Mouse (Mus musculus): ENCODE measurements around the gene Tmem135. TPM values are rescaled to one million over a fixed set of nuclear protein-coding genes. Genes with fewer than 3 reads are reported as not detected.

The Tmem135 gene
- polyA plus RNA-seq, 1 experiment from 2014 or later, result 29.4 TPM

GRCm38 (mm10) chr7:89258832-89259231 lies 145.2 kb downstream of the Tmem135 start:
- Histone ChIP-seq H3K4me1 (ENCODE audit: control insufficient read depth, insufficient read depth, low read depth, low read length) (no peaks in the 10 kb centered on the region), H3K4me3 (ENCODE audit: low read length) (no peak overlapping the region), H3K36me3 (ENCODE audit: control insufficient read depth, insufficient read depth, low read length) (no peaks in the 10 kb centered on the region), H3K27me3 (replicated peaks; ENCODE audit: control insufficient read depth, insufficient read depth, low read length) (no peaks in the 10 kb centered on the region), H3K4me2 (ENCODE audit: low read length) (no peak overlapping the region), H3K9me3 (ENCODE audit: control insufficient read depth, low read length) (no peaks in the 10 kb centered on the region), H3K9ac (ENCODE audit: low read depth, low read length) (no peak overlapping the region), H3K27ac (ENCODE audit: low read depth, low read length) (no peak overlapping the region)
- no peak for ATAC-seq
- 78% methylated on average over 2 of the region's 2 CpGs for WGBS

- H3K27me3 ChIP-seq (replicated peaks; ENCODE audit: control insufficient read depth, insufficient read depth, low read length), result no peaks in the 10 kb centered on the region
- WGBS, result 79% methylated on average over 4 of the region's 4 CpGs
- no peaks in the 10 kb centered on the region for H3K9me3 ChIP-seq (ENCODE audit: control insufficient read depth, low read length)
- no peak overlapping the region for H3K9ac ChIP-seq (ENCODE audit: low read depth, low read length)
- no peaks in the 10 kb centered on the region for H3K36me3 ChIP-seq (ENCODE audit: control insufficient read depth, insufficient read depth, low read length)
- H3K4me1 ChIP-seq (ENCODE audit: control insufficient read depth, insufficient read depth, low read depth, low read length), result no peaks in the 10 kb centered on the region
- no peak overlapping the region for H3K27ac ChIP-seq (ENCODE audit: low read depth, low read length)
- no peak overlapping the region for H3K4me3 ChIP-seq (ENCODE audit: low read length)
- no peak overlapping the region for H3K4me2 ChIP-seq (ENCODE audit: low read length)
- no peak for ATAC-seq
Measured at GRCm38 (mm10) chr7:89257871-89258502, 146.0 kb downstream of the Tmem135 start.

- Histone ChIP-seq H3K36me3 (ENCODE audit: control insufficient read depth, insufficient read depth, low read length) (no peaks in the 10 kb centered on the region), H3K4me2 (ENCODE audit: low read length) (no peak overlapping the region), H3K4me3 (ENCODE audit: low read length) (no peak overlapping the region), H3K27me3 (replicated peaks; ENCODE audit: control insufficient read depth, insufficient read depth, low read length) (no peaks in the 10 kb centered on the region), H3K4me1 (ENCODE audit: control insufficient read depth, insufficient read depth, low read depth, low read length) (no peaks in the 10 kb centered on the region), H3K27ac (ENCODE audit: low read depth, low read length) (no peak overlapping the region), H3K9ac (ENCODE audit: low read depth, low read length) (no peak overlapping the region), H3K9me3 (ENCODE audit: control insufficient read depth, low read length) (no peaks in the 10 kb centered on the region)
- WGBS, result 91% methylated on average over 3 of the region's 3 CpGs
- ATAC-seq, result no peak
Measured at GRCm38 (mm10) chr7:89253772-89254171, 150.2 kb downstream of the Tmem135 start.

GRCm38 (mm10) chr7:89253317-89253716 lies 150.7 kb downstream of the Tmem135 start:
- Histone ChIP-seq H3K27ac (ENCODE audit: low read depth, low read length) (no peak overlapping the region), H3K4me3 (ENCODE audit: low read length) (no peak overlapping the region), H3K4me1 (ENCODE audit: control insufficient read depth, insufficient read depth, low read depth, low read length) (no peaks in the 10 kb centered on the region), H3K4me2 (ENCODE audit: low read length) (no peak overlapping the region), H3K9me3 (ENCODE audit: control insufficient read depth, low read length) (no peaks in the 10 kb centered on the region), H3K36me3 (ENCODE audit: control insufficient read depth, insufficient read depth, low read length) (no peaks in the 10 kb centered on the region), H3K9ac (ENCODE audit: low read depth, low read length) (no peak overlapping the region), H3K27me3 (replicated peaks; ENCODE audit: control insufficient read depth, insufficient read depth, low read length) (no peaks in the 10 kb centered on the region)
- WGBS, result 94% methylated on average over 2 of the region's 2 CpGs
- ATAC-seq, result no peak

GRCm38 (mm10) chr7:89251880-89252453 lies 152.1 kb downstream of the Tmem135 start:
- H3K9ac ChIP-seq (ENCODE audit: low read depth, low read length), result no peak overlapping the region
- no peaks in the 10 kb centered on the region for H3K9me3 ChIP-seq (ENCODE audit: control insufficient read depth, low read length)
- H3K4me3 ChIP-seq (ENCODE audit: low read length), result no peak overlapping the region
- no peak overlapping the region for H3K27ac ChIP-seq (ENCODE audit: low read depth, low read length)
- H3K27me3 ChIP-seq (replicated peaks; ENCODE audit: control insufficient read depth, insufficient read depth, low read length), result no peaks in the 10 kb centered on the region
- H3K4me1 ChIP-seq (ENCODE audit: control insufficient read depth, insufficient read depth, low read depth, low read length), result no peaks in the 10 kb centered on the region
- no peak for ATAC-seq
- WGBS, result 90% methylated on average over 4 of the region's 4 CpGs
- H3K4me2 ChIP-seq (ENCODE audit: low read length), result no peak overlapping the region
- H3K36me3 ChIP-seq (ENCODE audit: control insufficient read depth, insufficient read depth, low read length), result no peaks in the 10 kb centered on the region

GRCm38 (mm10) chr7:89248135-89248850 lies 155.7 kb downstream of the Tmem135 start:
- no peak overlapping the region for H3K4me3 ChIP-seq (ENCODE audit: low read length)
- no peaks in the 10 kb centered on the region for H3K4me1 ChIP-seq (ENCODE audit: control insufficient read depth, insufficient read depth, low read depth, low read length)
- no peak overlapping the region for H3K4me2 ChIP-seq (ENCODE audit: low read length)
- no peak overlapping the region for H3K27ac ChIP-seq (ENCODE audit: low read depth, low read length)
- 77% methylated on average over 7 of the region's 7 CpGs for WGBS
- H3K9ac ChIP-seq (ENCODE audit: low read depth, low read length), result no peak overlapping the region
- ATAC-seq, result no peak
- H3K27me3 ChIP-seq (replicated peaks; ENCODE audit: control insufficient read depth, insufficient read depth, low read length), result no peaks in the 10 kb centered on the region
- no peaks in the 10 kb centered on the region for H3K36me3 ChIP-seq (ENCODE audit: control insufficient read depth, insufficient read depth, low read length)
- no peaks in the 10 kb centered on the region for H3K9me3 ChIP-seq (ENCODE audit: control insufficient read depth, low read length)

GRCm38 (mm10) chr7:89247012-89247710 lies 156.9 kb downstream of the Tmem135 start:
- 0 out of 2 replicates have a peak, but pooled peaks have one; percentile 40 for ATAC-seq
- H3K4me1 ChIP-seq (ENCODE audit: control insufficient read depth, insufficient read depth, low read depth, low read length), result no peaks in the 10 kb centered on the region
- no peak overlapping the region for H3K9ac ChIP-seq (ENCODE audit: low read depth, low read length)
- H3K4me2 ChIP-seq (ENCODE audit: low read length), result no peak overlapping the region
- no peak overlapping the region for H3K27ac ChIP-seq (ENCODE audit: low read depth, low read length)
- no peaks in the 10 kb centered on the region for H3K9me3 ChIP-seq (ENCODE audit: control insufficient read depth, low read length)
- H3K4me3 ChIP-seq (ENCODE audit: low read length), result no peak overlapping the region
- WGBS, result 98% methylated on average over 2 of the region's 2 CpGs
- no peaks in the 10 kb centered on the region for H3K36me3 ChIP-seq (ENCODE audit: control insufficient read depth, insufficient read depth, low read length)
- H3K27me3 ChIP-seq (replicated peaks; ENCODE audit: control insufficient read depth, insufficient read depth, low read length), result no peaks in the 10 kb centered on the region

- no peaks in the 10 kb centered on the region for H3K4me1 ChIP-seq (ENCODE audit: control insufficient read depth, insufficient read depth, low read depth, low read length)
- no peak overlapping the region for H3K27ac ChIP-seq (ENCODE audit: low read depth, low read length)
- no peak overlapping the region for H3K4me3 ChIP-seq (ENCODE audit: low read length)
- 0 out of 2 replicates have a peak, but pooled peaks cover 3% of the 10 kb centered on the region for H3K9me3 ChIP-seq (ENCODE audit: control insufficient read depth, low read length)
- H3K27me3 ChIP-seq (replicated peaks; ENCODE audit: control insufficient read depth, insufficient read depth, low read length), result no peaks in the 10 kb centered on the region
- H3K36me3 ChIP-seq (ENCODE audit: control insufficient read depth, insufficient read depth, low read length), result no peaks in the 10 kb centered on the region
- ATAC-seq, result no peak
- H3K9ac ChIP-seq (ENCODE audit: low read depth, low read length), result no peak overlapping the region
- 91% methylated on average over 4 of the region's 4 CpGs for WGBS
- no peak overlapping the region for H3K4me2 ChIP-seq (ENCODE audit: low read length)
Measured at GRCm38 (mm10) chr7:89242565-89242964, 161.5 kb downstream of the Tmem135 start.

GRCm38 (mm10) chr7:89242143-89242542 lies 161.9 kb downstream of the Tmem135 start:
- 91% methylated on average over 2 of the region's 2 CpGs for WGBS

More at GRCm38 (mm10) chr7:89242143-89242542, 161.9 kb downstream of the Tmem135 start:
- Histone ChIP-seq H3K27me3 (replicated peaks; ENCODE audit: control insufficient read depth, insufficient read depth, low read length) (no peaks in the 10 kb centered on the region), H3K4me2 (ENCODE audit: low read length) (no peak overlapping the region), H3K27ac (ENCODE audit: low read depth, low read length) (no peak overlapping the region), H3K9me3 (ENCODE audit: control insufficient read depth, low read length) (0 out of 2 replicates have a peak, but pooled peaks cover 3% of the 10 kb centered on the region), H3K9ac (ENCODE audit: low read depth, low read length) (no peak overlapping the region), H3K4me1 (ENCODE audit: control insufficient read depth, insufficient read depth, low read depth, low read length) (no peaks in the 10 kb centered on the region), H3K4me3 (ENCODE audit: low read length) (no peak overlapping the region), H3K36me3 (ENCODE audit: control insufficient read depth, insufficient read depth, low read length) (no peaks in the 10 kb centered on the region)
- ATAC-seq, result no peak

Data from hindbrain, embryonic 16.5 days (tissue).